Mouse (Mus musculus) heart, postnatal 14 days (tissue): Measurements from ENCODE around the gene Neurog2. TPM values are rescaled to one million over a fixed set of nuclear protein-coding genes. Genes with fewer than 3 reads are reported as not detected.

Experiments
- DNase-seq, 2 experiments: peaks; one replicate each; pipeline ENCODE4 v3.0.0; 2021 to 2022
- intact Hi-C: fragments of 180-260 bp; cut with DNase I; formaldehyde crosslinking; loops from one replicate; pipeline ENCODE4 v1.15.1; 2025
- long read RNA-seq, 2 experiments: library from polyadenylated mRNA; stranded (forward); transcript quantifications; one replicate each; pipeline ENCODE4 v2.0.0; 2021
- total RNA-seq, 2 experiments: library from RNA; stranded (reverse); gene quantifications; 2 replicates each; pipeline ENCODE4 v1.2.3; 2021

Gene Neurog2
- not detected for total RNA-seq
- long read RNA-seq, experiment 1, result 0 reads
- long read RNA-seq, experiment 2, result 0 reads

GRCm38 (mm10) chr3:127633080-127634032, at the start of gene Neurog2:
Gene Neurog2, plus strand, starts transcription at chr3:127633135.
- intact Hi-C loops, result loop anchor here (5.0 kb wide), 2 partner anchors 1569 to 1584 kb away; no protein-coding TSS in a partner anchor
- peak in 1 of 2 experiments; percentile 21 for DNase-seq

- DNase-seq, result no peak
- intact Hi-C loops, result no loop called here
Measured at GRCm38 (mm10) chr3:127597136-127597535, 35.8 kb upstream of the Neurog2 start.

- DNase-seq, result no peak
- intact Hi-C loops, result no loop called here
Measured at GRCm38 (mm10) chr3:127608109-127608508, 24.8 kb upstream of the Neurog2 start.

- peak; percentile 80 to 85 for DNase-seq
- intact Hi-C loops, result loop anchor here (1.0 to 2.0 kb wide), 2 partner anchors 134 to 324 kb away; no protein-coding TSS in a partner anchor
Measured at GRCm38 (mm10) chr3:127625296-127625695, 7.6 kb upstream of the Neurog2 start.

- intact Hi-C loops, result loop anchor here (1.0 to 2.0 kb wide), 2 partner anchors 133 to 323 kb away; no protein-coding TSS in a partner anchor
- DNase-seq, result peak in 1 of 2 experiments; percentile 17
Measured at GRCm38 (mm10) chr3:127625701-127626399, 7.1 kb upstream of the Neurog2 start.

GRCm38 (mm10) chr3:127626524-127626923, 6.4 kb upstream of the Neurog2 start:
- intact Hi-C loops, result no loop called here

GRCm38 (mm10) chr3:127627151-127627955, 5.6 kb upstream of the Neurog2 start:
- peak in 1 of 2 experiments; percentile 3 for DNase-seq
- intact Hi-C loops, result no loop called here

More at GRCm38 (mm10) chr3:127626524-127626923, 6.4 kb upstream of the Neurog2 start:
- DNase-seq, result no peak

GRCm38 (mm10) chr3:127627956-127628310, 5.0 kb upstream of the Neurog2 start:
- intact Hi-C loops, result no loop called here
- no peak for DNase-seq

GRCm38 (mm10) chr3:127628311-127629184, 4.4 kb upstream of the Neurog2 start:
- intact Hi-C loops, result no loop called here
- peak in 1 of 2 experiments; percentile 3 for DNase-seq

GRCm38 (mm10) chr3:127630190-127630589, 2.7 kb upstream of the Neurog2 start:
- intact Hi-C loops, result loop anchor here (5.0 kb wide), 2 partner anchors 1572 to 1587 kb away; no protein-coding TSS in a partner anchor
- DNase-seq, result no peak

- intact Hi-C loops, result loop anchor here (5.0 kb wide), 2 partner anchors 1571 to 1586 kb away; no protein-coding TSS in a partner anchor
- no peak for DNase-seq
Measured at GRCm38 (mm10) chr3:127630735-127631372, 2.1 kb upstream of the Neurog2 start.

- DNase-seq, result no peak
- intact Hi-C loops, result loop anchor here (5.0 kb wide), 2 partner anchors 1571 to 1586 kb away; no protein-coding TSS in a partner anchor
Measured at GRCm38 (mm10) chr3:127631582-127631981, 1.4 kb upstream of the Neurog2 start.

GRCm38 (mm10) chr3:127632531-127632930, 404 bp upstream of the Neurog2 start:
- intact Hi-C loops, result loop anchor here (5.0 kb wide), 2 partner anchors 1570 to 1585 kb away; no protein-coding TSS in a partner anchor
- peak in 1 of 2 experiments; percentile 34 for DNase-seq

- DNase-seq, result peak; percentile 86 to 89
- intact Hi-C loops, result loop anchor here (5.0 kb wide), 2 partner anchors 1568 to 1583 kb away; no protein-coding TSS in a partner anchor
Measured at GRCm38 (mm10) chr3:127634101-127634983, 1.4 kb downstream of the Neurog2 start.

- no peak for DNase-seq
- intact Hi-C loops, result loop anchor here (5.0 kb wide), 2 partner anchors 1567 to 1582 kb away; no protein-coding TSS in a partner anchor
Measured at GRCm38 (mm10) chr3:127634984-127635349, 2.0 kb downstream of the Neurog2 start.

- peak; percentile 23 to 53 for DNase-seq
- intact Hi-C loops, result no loop called here
Measured at GRCm38 (mm10) chr3:127639875-127640761, 7.2 kb downstream of the Neurog2 start.
